Mouse (Mus musculus) midbrain, embryonic 13.5 days (tissue): ENCODE data around the gene Rgmb. TPM values are rescaled to one million over a fixed set of nuclear protein-coding genes. Genes with fewer than 3 reads are reported as not detected.

ENCODE experiments used
- ATAC-seq: fragments of 200-750 bp; cut with Nextera tagmentation; 2 replicates; pipeline ENCODE4 v1.8.0; 2017; ENCODE audit warnings: mild to moderate bottlenecking, moderate TSS enrichment, moderate library complexity
- H3K27ac ChIP-seq: fragments of 300-500 bp; sonication (generic); 2 replicates; pipeline ENCODE4 v1.5.1; 2015; ENCODE audit warnings: inconsistent platforms, mild to moderate bottlenecking, moderate library complexity
- H3K27me3 ChIP-seq: fragments of 300-500 bp; sonication (generic); 2 replicates; pipeline ENCODE4 v1.6.1; 2015; ENCODE audit warnings: mild to moderate bottlenecking, inconsistent platforms
- H3K36me3 ChIP-seq: fragments of 300-500 bp; sonication (generic); 2 replicates; pipeline ENCODE4 v1.6.1; 2015; ENCODE audit warnings: mild to moderate bottlenecking, inconsistent platforms
- H3K4me1 ChIP-seq: fragments of 300-500 bp; sonication (generic); replicated peaks from 2 replicates; pipeline ENCODE4 v1.6.1; 2015; ENCODE audit warnings: inconsistent platforms
- H3K4me2 ChIP-seq: fragments of 300-500 bp; sonication (generic); replicated peaks from 2 replicates; pipeline ENCODE4 v1.6.1; 2015; ENCODE audit warnings: moderate library complexity, mild to moderate bottlenecking, inconsistent platforms
- H3K4me3 ChIP-seq: fragments of 300-500 bp; sonication (generic); replicated peaks from 2 replicates; pipeline ENCODE4 v1.5.1; 2015; ENCODE audit warnings: mild to moderate bottlenecking, inconsistent platforms
- H3K9ac ChIP-seq: fragments of 300-500 bp; sonication (generic); replicated peaks from 2 replicates; pipeline ENCODE4 v1.6.1; 2015; ENCODE audit warnings: mild to moderate bottlenecking, inconsistent platforms
- H3K9me3 ChIP-seq: fragments of 300-500 bp; sonication (generic); 2 replicates; pipeline ENCODE4 v1.6.1; 2016; ENCODE audit warnings: mild to moderate bottlenecking, inconsistent platforms
- whole genome bisulfite sequencing: fragments of 180-500 bp; shearing (Covaris S2); methylation state at CpG from one replicate; pipeline ENCODE4 v1.1.7; 2015; 5-methylcytosine and 5-hydroxymethylcytosine counted together
- polyA plus RNA-seq: library from polyadenylated mRNA; unstranded; fragments of >200 nt; fragmentation: Nextera tagmentation; extraction: Ambion mirVana; gene quantifications from 2 replicates; pipeline ENCODE4 v1.2.1, GENCODE M21; 2015

Gene Rgmb
- polyA plus RNA-seq, 1 experiment from 2014 or later = 79.8 TPM

GRCm38 (mm10) chr17:15761191-15761590, 69.6 kb downstream of the Rgmb start:
- WGBS = 94% methylated on average over 8 of the region's 8 CpGs
- H3K27ac ChIP-seq = no peak overlapping the region
- H3K9ac ChIP-seq = no peak overlapping the region
- peaks cover 71% of the 10 kb centered on the region for H3K36me3 ChIP-seq
- H3K4me1 ChIP-seq = no peaks in the 10 kb centered on the region
- no peak overlapping the region for H3K4me2 ChIP-seq
- H3K9me3 ChIP-seq = no peaks in the 10 kb centered on the region
- ATAC-seq = no peak
- no peaks in the 10 kb centered on the region for H3K27me3 ChIP-seq
- no peak overlapping the region for H3K4me3 ChIP-seq

Other genes with a start within 250 kb of the Rgmb start
- 21.2 and 26.0 TPM in 2 replicates for gene Chd1, start 126.1 kb downstream of the Rgmb start, polyA plus RNA-seq